Mouse (Mus musculus) splenic B cell, adult 2 months (primary cell): ENCODE results near the gene Rpa1.
"Not testable (repeated sequence)": the region's sequence is repeated elsewhere in the genome, so short reads cannot be mapped to it uniquely, and the experiment has no call there.

Source experiments
- DNase-seq: peaks from one replicate; pipeline ENCODE4 v3.0.0-alpha.2; 2011; ENCODE audit warnings: low read depth, low spot score
- H3K27me3 ChIP-seq: 2 replicates; pipeline ENCODE4 v1.6.1; 2012; ENCODE audit warnings: mild to moderate bottlenecking, low read length, moderate library complexity, mixed read lengths; ENCODE audit not compliant: control insufficient read depth, poor library complexity, insufficient read depth, severe bottlenecking
- H3K36me3 ChIP-seq: 2 replicates; pipeline ENCODE4 v1.6.1; 2012; ENCODE audit warnings: mild to moderate bottlenecking, low read length, moderate library complexity, mixed read lengths; ENCODE audit not compliant: control insufficient read depth, poor library complexity, insufficient read depth, severe bottlenecking

Gene Rpa1

DNA sequence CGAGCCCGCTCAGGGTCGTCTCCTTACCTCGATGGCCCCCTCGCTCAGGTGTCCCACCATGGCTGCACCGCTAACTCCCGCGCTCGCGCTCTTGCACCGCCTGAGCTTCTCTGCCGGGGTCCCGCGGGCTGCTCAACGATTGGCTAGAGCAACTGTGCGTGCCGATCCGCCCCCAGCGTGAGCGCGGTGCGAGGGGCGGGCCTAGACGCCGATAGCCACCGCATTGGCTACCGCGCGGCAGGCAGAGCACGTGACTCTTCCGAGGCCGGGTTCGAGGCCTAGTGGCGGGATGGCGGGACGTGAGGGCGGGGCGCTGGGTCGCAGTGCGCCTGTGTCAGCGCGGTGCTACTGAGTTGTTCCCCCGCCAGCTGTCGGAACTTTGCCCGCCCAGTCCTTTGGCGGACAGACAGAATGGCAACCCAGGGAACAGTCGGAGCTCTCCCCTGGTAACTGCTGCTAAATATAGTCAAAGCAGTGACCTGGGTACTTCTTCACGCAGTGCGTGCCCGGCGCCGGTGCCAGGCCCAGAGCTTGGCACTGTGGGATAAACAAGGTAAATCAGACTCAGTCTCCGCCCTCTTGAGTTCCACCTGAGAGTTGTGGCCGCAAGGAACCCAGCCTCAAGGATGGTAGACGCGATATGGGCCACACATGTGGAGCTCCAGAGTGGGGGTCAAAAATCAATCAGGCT is at the start of gene Rpa1, which contains the start of gene Smyd4:
Gene Rpa1, minus strand, starts transcription at position 126 of the 691 bp plus-strand sequence.
Gene Smyd4, plus strand, starts transcription at position 235 of the 691 bp plus-strand sequence.
- no peaks in the 10 kb centered on the region for H3K27me3 ChIP-seq
- peaks cover 4% of the 10 kb centered on the region; the same call in 1 of the 2 replicates for H3K36me3 ChIP-seq
- DNase-seq = peak; percentile 94

DNA sequence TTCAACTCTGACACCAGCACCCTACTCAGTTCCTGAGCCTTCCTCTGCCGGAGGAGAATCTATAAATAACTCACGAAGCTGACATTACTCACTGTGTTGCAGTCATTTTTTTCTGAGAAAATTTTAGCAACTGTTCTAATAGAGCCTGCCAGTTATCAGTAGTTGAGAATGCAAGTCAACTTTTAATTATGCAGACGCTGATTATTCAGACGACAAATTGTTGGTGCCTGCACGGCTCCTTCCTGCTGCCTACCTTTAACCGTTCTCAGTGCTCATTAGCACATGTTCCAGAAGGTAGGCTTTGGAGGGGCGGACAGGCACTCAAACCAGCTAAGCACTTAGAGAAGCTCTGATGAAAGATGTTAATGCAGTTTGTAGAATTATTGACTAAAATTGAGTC is 49.3 kb upstream of the Rpa1 start:
- no peaks in the 10 kb centered on the region; the same call in none of the 2 replicates for H3K36me3 ChIP-seq
- H3K27me3 ChIP-seq = no peaks in the 10 kb centered on the region
- DNase-seq = no peak

DNA sequence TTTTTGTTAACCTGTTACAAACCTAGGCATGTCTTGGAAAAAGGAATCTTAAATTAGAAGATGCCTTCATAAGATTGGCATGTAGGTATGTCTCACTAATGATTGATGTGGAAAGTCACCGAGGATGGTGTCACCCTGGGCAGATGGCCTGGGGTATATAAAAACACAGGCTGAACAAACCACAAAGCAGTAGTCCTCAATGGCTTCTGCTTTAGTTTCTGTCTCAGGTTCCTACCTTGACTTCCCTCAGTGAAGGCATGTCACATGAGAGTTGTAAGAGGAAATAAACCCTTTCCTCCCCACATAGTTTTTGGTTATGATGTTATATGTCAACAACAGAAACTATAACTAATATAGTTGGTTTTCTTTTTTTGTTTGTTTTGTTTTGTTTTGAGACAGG is 47.5 kb upstream of the Rpa1 start:
- peak; percentile 62 for DNase-seq
- Histone ChIP-seq H3K27me3 (no peaks in the 10 kb centered on the region), H3K36me3 (no peaks in the 10 kb centered on the region; the same call in 1 of the 2 replicates)

DNA sequence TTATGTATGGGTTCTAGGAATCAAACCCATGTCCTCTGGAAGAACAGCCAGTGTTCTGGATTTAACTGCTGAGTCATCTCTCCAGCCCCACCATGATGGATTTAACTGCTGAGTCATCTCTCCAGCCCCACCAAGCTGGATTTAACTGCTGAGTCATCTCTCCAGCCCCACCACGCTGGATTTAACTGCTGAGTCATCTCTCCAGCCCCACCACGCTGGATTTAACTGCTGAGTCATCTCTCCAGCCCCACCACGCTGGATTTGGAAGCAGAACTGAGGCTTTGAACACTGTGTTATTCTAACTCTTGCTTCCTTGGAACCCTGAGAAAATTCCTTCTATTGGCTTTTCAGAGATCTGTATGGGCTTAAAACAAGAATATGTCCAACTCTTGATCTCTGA is 35.4 kb upstream of the Rpa1 start:
- not testable (repeated sequence) for DNase-seq, H3K27me3 ChIP-seq, H3K36me3 ChIP-seq

DNA sequence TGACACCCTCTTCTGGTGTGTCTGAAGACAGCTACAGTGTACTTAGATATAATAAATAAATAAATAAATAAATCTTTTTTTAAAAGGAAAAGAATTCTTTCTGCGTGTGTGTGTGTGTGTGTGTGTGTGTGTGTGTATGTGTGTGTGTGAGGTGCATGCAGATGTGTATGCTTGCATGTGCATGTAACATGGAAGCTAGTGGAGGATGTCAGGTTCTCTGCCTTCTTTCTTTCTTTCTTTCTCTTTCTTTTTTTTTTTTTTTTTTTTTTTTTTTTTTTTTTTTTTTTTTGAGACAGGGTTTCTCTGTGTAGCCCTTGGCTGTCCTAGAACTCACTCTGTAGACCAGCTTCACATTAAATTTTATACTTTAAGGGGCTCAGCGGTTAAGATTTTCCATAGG is 30.7 kb upstream of the Rpa1 start:
- H3K27me3 ChIP-seq, DNase-seq, H3K36me3 ChIP-seq: not testable (repeated sequence)

DNA sequence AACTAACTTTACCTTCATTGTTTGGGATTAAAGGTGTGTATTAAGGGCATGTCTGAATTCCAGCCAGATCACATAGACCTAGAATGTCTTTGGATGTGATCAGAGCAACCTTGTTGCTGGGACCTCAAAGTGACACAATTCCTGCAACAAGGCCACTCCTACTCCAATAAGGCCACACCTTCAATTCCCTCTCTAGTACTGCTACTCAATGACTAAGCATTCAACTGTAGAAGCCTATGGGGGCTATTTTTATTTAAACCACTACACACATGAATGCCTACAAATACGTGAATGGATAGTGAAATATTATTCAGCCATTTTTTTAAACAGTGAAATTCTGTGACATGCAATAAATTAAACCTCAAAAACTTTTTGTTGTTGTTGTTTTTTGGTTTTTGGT is 29.0 kb upstream of the Rpa1 start:
- no peak for DNase-seq
- Histone ChIP-seq H3K36me3 (no peaks in the 10 kb centered on the region), H3K27me3 (no peaks in the 10 kb centered on the region)

DNA sequence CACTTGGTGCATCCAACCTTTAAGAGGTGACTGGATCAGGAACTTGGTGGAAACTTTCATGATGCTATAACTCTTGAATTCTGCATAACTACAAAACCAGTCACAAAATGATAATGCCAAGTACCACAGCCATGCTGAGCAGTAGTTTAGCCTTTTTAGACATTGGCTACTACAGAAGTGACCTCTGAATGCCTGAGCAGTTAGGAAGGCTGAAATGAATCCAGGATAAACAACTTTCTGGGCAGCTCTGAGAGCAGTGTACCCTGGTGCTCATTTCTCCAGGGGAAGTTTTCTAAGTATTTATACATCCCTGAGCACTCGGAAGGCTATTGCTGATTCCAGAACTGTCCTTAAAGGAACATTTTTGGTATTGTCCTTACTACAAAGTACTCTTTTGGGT is 7.4 kb upstream of the Rpa1 start:
- Histone ChIP-seq H3K36me3 (peaks cover 9% of the 10 kb centered on the region; the same call in 1 of the 2 replicates), H3K27me3 (no peaks in the 10 kb centered on the region)
- no peak for DNase-seq

DNA sequence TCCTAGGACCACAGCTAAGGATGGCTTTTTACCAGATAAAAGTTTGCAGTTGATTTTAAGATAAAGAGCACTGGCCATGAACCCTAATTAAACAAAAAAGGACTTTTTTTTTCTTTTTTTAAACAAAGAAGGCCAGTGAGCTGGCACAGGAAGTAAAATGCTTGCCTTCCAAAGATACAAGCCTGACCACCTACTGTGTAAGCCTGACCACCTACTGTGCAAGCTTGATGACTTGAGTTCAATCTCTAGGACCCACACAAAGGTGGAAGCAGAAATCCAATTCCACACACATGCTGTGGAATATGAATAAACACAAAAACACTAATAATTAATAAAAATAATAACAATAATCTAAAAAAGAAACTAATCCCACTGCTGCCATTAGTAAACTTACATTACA is 3.1 kb upstream of the Rpa1 start:
- no peaks in the 10 kb centered on the region for H3K27me3 ChIP-seq
- DNase-seq = no peak
- H3K36me3 ChIP-seq = peaks cover 9% of the 10 kb centered on the region; the same call in 1 of the 2 replicates

DNA sequence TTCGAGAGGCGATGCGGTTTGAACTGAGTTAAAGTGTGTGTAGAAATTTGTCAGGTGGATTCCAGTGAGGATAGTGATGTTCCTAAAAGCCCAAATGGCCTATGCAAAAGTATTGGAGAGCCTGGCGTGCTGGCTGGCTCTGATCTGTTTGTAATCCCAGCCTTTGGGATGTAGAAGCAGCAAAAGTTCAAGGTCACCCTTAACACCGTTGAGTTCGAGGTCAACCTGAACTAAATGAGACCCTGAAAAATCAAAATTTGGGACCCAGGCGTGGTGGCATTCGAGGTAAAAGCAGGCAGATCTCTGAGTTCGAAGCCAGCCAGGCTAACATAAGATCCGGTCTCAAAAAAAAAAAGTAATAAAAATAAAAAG is 752 bp upstream of the Rpa1 start:
- no peak for DNase-seq
- Histone ChIP-seq H3K27me3 (no peaks in the 10 kb centered on the region), H3K36me3 (peaks cover 7% of the 10 kb centered on the region; the same call in 1 of the 2 replicates)

DNA sequence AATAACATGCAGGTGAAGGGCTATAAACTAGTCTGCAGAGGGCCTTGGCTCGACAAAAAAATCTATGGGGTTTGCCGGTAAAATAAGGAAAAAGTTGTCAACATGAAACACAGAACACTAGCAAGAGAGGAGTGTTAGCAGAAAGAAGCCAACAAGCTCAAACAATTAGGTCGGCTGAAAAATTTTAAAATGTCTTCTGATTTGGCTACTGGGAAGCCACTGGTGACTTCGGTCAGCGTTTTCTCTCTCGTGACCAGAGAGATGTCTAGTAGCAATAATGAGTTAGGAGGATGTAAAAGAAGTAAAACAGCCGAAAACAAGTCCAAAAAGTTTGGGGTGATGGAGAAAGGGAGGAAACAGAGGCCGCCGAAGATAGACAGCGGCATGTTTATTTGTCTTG is 528 bp downstream of the Rpa1 start:
- no peaks in the 10 kb centered on the region for H3K27me3 ChIP-seq
- no peak for DNase-seq
- H3K36me3 ChIP-seq = peaks cover 3% of the 10 kb centered on the region; the same call in 1 of the 2 replicates

DNA sequence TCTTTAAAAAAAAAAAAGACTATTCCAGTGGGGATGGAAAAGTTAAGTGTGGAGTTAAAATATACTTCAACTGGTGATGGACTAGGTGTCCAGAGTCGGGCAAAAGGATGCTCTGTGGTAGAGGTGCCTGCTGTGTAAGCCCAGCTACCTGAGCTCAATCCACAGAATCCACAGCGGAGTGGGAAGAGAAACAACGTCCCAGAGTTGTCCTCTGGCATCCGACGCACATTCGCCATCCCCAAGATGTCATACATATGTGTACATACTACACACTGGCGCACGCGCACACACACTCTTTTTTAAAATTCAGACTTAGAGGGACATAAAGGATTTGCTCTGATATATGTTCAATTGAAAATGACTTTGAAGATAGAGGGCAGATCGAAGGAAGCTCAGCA is 937 bp downstream of the Rpa1 start:
- Histone ChIP-seq H3K27me3 (no peaks in the 10 kb centered on the region), H3K36me3 (no peaks in the 10 kb centered on the region)
- DNase-seq = no peak

DNA sequence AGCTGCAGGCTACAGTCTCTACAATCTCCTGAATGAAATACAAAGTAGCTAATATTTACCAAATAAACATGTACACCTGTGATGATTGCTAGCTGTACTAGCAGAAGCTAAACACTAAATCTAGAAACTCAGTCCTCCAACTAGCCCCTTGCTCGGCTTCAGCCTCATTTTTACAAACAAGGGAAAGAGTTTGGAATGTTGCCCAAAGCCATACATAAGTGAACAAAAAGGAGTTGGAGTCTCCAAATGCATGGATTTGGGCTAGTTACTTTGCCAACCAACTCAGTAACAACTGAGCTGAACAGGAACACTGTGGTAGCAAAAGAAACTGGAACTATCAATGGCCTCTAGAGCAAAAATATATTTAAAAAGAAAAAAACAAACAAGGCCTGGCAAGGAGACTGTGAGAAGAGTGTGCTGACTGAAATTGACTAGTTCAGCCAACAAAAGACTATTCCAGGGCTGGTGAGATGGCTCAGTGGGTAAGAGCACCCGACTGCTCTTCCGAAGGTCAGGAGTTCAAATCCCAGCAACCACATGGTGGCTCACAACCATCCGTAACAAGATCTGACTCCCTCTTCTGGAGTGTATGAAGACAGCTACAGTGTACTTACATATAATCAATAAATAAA is 1.5 kb downstream of the Rpa1 start:
- no peak for DNase-seq
- H3K27me3 ChIP-seq = no peaks in the 10 kb centered on the region
- H3K36me3 ChIP-seq = no peaks in the 10 kb centered on the region

DNA sequence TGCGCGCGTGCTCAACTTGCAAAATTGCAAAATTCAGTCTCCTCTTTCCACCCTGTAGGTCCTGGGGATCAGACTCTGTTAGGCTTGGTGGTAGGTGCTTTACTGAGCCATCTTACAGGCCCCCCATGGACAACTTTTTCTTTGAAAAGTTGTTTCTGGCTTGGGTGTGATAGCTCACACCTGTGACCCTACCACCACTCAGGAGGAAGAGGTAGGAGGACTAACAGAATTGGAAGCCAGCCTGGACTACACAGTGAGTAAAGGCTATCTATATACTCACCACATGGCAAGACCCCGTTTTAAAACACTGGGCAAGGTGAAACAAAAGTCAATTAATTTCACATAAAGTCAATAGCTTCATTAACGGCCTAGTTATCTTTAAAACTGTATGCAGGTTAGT is 3.4 kb downstream of the Rpa1 start:
- DNase-seq = no peak
- H3K27me3 ChIP-seq = no peaks in the 10 kb centered on the region
- peaks cover 7% of the 10 kb centered on the region for H3K36me3 ChIP-seq

DNA sequence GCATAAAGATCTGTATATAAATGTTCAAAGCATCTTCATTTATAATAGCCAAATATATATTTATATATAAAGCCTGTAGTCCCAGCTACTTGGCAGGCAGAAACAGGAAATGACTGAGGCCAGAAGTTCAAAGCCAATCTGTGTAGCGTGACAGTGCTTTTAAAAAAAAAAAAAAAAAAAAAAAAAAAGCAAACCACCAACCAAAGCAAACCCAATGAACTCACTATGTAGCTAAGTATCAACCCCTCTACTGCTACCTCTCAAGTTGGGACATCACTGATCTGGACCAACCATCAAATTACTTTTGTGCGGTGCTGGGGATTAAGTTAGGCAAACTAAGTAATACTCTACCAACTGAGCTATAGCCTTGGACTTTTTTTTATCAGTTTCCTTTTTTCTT is 4.0 kb downstream of the Rpa1 start:
- Histone ChIP-seq H3K27me3 (no peaks in the 10 kb centered on the region), H3K36me3 (peaks cover 7% of the 10 kb centered on the region)
- DNase-seq = peak; percentile 56

DNA sequence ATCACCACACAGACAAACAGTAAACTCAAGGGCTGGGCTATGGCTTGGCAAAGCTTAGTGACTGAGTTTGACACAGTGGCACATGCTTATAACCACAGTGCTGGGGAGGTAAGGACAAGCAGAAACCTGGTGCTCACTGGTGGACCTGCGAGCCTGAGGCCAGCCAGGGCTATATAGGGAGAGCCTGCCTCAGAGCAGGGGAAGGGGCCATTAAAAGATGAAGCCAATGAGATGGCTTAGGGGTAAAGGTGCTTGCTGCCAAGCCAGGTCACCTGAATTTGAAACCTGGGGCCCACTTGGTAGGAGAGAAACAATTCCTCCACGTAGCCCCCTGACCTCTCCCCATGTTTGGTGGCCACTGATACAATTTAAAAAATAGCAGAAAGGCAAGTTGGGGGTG is 5.0 kb downstream of the Rpa1 start:
- H3K27me3 ChIP-seq = no peaks in the 10 kb centered on the region
- H3K36me3 ChIP-seq = peaks cover 7% of the 10 kb centered on the region
- no peak for DNase-seq
